Mouse (Mus musculus) thymus, postnatal 36 days (tissue): ENCODE measurements at regions not wholly inside any gene's neighbourhood (a gene's known extent, or its start where the extent isn't known, plus 50 kb on each side); places are given as distances from the start of the nearest gene placed in this dataset.

Experiments
- DNase-seq, 2 experiments: peaks; one replicate each; pipeline ENCODE4 v3.0.0; 2022; ENCODE audit warnings: mixed read lengths in 2 of 2

DNA sequence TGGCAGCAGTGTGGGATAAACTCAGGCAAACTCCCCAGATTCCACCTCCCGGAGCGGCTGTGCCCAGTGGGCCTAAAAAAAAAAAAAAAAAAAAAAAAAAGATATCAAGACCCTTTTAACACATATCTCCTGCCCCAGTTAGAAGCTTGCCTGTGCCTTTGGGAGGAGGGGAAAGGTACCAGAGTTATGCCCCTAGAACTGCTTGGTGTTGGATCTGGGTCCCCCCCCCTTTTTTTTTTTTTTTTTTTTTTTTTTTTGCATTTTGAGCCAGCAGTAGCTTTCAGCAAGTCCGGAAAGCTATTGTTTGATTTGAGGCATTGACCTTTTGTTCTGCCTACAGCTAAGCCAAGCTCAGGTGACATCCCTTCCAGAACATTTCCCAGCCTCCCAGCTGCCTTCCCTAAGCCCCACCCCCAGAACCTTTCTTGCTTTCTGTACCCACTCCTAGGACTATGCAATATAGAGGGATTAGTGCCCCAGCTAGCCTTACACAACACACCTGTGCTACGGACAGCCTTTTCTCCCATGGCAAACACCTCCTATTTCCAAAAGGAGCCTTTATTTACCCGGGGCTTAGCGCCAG, 252.1 kb upstream of the Prok2 start:
- no peak for DNase-seq

DNA sequence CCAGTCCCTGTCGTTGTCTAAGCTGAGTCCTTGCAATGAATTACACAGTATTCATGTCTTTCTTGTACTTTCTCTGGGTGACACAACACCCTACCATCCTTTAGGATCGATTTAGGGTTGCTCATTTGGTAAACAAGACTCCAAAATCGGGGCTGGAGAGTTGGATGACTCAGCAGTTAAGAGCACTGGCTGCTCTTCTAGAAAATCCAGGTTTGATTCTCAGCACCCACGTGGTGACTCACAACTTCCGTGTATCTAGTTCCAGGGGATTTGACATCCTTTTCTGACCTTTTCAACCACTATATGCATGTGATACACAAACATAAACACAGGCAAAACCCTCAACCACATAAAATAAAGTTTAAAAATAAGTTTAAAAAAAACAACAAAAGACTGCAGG, 250.0 kb upstream of the Prok2 start:
- no peak for DNase-seq

DNA sequence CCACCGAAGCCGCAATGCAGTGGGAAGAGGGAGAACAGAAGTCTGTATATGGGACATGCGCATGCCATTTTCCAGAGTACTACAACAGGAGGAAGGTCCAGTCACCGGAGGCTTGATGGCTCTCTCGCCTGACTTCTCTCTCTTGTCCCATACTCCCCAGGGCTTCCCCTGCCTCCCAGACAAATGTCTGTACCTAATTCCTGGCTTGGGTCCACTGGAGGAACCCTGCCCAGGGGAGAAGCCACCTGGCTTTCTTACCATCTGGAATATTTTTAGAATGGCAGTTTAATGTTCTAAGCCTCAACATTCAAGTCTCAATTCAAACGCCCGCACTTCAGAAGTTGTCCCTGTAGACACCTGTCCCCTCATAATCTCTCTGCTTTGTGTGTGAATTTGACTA, 249.3 kb upstream of the Prok2 start:
- DNase-seq: no peak

DNA sequence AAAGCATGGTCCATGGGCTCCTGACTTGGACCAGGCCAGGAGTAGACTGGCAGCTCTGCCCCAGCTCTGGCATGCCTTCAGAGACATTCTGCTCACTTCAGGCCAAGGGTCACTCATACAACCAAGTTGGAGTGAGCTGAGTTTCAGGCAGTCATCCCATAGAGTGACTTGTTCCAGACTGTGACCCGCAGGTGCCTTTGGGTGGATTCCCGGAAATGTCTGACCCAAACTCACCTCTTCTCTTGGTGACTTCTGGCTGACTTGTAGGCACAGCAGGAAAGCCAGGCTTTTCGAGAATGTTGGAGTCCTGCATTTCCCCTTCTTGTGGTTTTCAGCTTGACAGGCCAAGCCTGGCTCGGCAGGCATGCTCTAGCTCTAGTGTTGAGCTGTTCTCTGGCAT, 248.3 kb upstream of the Prok2 start:
- DNase-seq: no peak

DNA sequence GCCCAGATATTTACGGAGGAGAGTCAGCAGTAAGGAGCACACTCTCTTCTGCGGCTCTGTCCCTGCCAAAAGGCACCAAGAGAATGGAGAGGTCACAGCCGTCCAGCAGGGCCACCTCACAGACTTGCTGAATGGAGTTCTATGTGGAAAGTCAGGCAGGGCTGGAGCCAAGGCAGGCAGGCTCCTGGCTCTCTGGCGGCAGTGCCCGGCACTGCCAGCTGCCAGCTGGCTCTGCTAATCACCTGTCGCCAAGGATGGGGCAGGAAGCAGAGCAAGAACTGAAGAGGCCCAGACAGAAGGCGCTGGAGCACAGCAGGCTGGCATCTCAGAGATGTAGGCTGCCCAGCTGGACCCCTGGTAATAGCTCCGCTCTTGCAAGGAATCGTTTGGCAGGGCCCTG, 245.2 kb upstream of the Prok2 start:
- DNase-seq: no peak

DNA sequence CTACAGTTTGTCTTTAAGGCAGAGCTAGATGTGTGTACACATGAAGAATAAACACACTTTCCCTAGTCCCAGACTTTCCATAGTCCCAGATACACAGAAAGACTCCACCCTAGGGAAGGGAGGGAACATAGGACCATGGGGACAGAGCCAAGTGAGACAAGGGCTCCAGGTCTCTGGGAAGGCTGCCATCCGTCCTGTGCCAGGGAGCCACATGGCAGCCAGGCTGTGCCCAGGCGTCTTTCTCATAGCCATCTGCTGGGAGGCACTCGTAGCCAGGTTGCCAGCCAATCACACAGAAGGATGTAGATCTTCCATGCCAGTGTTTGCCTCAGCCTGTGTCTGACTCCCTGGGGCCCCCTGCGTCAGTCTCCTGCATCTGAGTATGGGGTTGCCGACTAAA, 242.7 kb upstream of the Prok2 start:
- no peak for DNase-seq

DNA sequence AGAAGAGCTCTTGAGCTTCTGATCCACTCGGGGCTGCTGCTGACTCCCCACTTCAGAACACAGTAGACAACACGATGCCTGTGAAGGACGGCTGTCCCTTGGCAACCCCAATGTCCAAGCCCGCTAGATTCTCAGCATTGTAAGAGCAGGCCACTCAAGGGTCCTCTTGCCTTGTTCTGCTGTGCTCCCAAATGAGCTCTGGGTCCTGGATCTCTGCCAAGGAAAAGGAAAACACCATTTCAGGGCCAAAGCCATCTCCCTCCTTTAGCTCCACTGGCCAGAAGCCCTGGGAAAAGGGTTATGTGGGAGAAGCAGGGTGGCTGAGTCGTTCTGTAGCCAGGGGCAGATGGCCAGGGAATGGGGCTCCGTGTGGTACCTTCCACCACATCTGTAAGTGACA, 241.3 kb upstream of the Prok2 start:
- DNase-seq: no peak

DNA sequence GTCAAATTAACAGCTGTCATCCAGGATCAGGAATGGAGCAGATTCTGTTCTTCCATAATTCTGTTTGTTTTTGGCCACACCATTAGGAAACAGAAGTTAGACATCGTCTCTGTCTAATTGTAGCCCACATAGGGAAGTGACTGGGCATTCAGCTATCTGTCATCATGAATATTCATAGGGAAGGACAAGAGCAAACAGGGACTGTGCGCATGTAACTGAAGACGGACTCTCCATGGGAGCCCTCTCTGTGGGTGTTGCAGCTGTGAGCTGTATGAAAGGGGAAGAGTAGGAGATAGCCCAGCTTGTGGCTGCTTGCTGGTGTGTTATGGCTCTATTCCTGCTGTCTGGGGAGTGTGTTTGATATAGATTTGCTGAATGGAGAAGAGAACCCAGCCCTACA, 238.3 kb upstream of the Prok2 start:
- DNase-seq: no peak

DNA sequence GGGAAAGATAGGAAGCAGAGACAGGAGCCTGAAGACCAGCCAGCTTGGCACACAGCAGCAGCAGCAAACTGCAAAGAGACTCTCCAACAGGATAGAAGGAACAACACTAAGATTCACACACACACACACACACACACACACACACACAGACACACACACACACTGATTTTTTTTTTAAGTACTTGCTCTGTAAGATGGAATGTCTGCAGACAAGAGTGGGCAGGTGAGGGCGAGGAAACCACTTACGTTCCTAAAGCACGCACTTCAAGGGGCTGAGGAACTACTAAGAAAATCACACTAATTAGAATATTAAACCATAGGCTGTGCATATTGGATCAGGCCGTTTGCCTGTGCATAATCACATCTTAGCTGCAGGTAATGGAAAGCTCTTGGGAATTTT, 237.8 kb upstream of the Prok2 start:
- DNase-seq: no peak

DNA sequence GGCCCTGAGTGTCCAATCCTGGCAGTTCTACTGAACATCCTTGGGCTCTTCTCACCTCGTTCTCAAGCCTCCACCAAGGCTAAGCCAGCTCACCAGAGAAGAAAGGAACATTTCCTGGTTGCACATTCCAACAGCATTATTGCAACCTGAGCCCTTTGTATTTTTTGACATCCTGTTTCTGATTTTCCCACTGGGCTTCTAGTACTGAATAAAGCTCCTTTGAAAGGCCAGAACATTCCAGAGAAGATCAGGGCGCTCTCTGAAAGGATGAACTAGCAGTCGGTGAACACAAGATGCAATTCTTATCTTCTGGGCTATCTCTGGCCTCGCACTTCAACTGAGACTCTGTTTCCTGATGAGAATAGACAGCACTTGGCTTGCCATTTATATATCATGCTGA, 233.2 kb upstream of the Prok2 start:
- DNase-seq: no peak

DNA sequence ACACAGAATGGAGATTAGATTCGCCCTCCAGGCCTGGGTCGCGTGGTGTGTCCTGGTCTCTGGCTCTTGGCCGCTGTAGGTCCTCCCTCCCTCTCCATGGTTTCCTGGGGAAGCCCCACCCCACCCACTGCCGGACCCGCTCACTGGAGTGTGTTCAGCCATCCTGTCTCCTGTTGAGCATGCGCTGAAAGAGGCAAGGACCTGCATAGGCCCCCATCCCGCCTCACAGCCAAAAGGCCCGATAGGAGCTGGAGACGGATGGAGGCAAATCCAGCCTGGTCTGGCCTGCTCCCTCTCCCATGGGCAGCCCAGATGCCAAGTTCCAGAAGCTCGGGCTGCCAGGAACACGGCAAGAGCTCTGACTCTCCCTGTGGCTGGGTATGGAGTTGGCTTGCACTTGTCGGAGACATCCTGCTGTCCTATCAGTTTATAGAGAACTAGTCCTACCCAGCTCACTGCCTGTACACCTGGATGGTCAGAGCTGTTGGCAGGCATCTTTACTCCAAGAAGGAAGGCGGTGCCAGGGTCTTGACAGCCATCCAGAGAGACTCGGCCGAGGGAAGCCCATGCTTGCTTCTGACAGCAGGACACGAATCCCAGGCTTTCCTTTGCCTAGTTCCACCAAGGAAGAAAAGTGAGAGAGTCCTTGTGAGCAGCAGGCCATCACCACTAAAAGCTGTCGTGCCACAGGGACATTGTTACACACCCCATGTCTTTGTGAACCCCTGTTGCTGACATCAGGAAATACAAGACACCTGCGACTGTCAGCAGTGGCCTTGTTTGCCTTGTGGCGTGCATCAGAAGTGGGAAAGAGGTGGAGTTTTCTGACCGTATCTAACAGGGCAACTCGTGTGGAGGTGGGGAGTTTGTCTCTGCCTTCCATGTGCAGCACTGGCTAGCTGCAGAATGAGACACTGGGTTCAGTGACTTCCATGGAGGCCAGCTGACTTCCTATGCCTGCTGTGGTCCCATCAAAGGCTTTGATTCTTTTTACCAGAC, 228.9 kb upstream of the Prok2 start:
- peak; percentile 29 to 52 for DNase-seq

DNA sequence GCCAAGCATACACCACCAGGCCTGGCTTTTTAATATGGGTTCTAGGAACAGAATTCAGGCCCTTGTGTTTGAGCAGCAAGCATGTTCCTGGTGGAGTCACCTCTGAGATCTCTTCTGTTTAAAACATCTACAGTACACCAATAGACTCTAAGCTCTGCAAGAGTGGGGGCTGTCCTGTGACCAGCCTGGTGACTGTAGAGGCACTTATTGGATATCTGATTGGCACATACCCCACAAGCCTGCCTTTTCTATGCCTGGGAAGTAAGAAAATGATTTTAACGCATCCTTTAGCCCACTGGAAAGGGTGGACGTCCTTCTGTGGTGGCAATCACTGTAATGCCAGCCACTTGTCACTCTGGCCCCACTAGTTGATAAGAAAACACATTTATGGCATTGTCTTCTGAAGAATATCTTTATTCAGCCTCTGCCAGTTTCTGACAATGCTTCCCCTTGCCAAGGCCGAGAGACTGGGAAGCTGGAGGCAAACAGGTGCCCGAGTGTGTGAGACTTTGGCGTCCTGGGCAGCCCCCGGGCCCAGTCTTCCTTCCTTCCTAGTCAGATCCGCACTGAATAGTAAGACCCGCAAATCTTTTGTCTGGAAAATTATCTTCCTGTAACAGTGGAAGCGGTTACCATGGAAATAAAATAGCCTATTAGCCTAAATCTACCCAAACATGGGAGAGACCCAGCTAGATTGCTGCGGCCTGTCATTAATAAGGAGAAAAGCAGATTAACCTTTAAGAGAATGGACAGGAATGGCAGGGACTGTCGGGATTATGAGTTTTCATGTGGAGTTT, 228.0 kb upstream of the Prok2 start:
- no peak for DNase-seq

DNA sequence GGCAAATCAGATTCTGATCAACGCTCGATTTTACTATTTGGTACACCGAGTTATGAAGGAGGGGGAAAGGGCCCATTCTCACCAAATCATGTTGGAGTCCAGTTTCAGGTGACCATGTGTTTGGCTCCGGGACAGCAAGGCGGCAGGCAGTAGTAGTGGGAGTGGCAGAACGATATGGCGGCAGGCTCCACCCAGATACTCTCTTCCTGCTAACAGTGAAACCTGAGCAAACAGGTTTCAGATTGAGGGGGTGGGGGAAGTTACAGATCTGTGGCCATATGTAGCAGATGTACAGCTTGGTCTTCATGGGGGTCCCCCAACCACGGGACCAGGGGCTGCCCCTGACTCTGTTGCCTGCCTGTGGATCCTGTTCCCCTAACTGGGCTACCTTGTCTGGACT, 224.6 kb upstream of the Prok2 start:
- DNase-seq: no peak

DNA sequence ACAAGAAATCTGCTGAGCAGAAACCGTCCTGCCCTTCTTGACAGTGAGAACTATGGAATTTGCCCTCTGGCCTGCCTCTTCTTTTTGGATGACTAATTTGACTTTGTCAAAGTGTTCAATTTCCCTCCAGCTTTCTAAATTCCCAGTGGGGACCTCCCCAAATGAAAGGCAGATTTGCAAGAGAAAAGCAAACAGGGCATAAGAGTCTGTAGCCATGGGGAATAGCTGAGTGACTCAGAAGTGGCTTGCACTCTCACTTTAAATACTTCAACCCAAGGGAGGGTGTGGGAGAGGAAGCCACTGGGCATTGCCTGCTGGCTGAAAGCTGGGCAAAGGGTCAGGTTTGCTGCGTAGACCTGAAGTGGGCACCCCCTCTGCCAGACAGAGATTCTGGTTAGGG, 220.7 kb upstream of the Prok2 start:
- no peak for DNase-seq

DNA sequence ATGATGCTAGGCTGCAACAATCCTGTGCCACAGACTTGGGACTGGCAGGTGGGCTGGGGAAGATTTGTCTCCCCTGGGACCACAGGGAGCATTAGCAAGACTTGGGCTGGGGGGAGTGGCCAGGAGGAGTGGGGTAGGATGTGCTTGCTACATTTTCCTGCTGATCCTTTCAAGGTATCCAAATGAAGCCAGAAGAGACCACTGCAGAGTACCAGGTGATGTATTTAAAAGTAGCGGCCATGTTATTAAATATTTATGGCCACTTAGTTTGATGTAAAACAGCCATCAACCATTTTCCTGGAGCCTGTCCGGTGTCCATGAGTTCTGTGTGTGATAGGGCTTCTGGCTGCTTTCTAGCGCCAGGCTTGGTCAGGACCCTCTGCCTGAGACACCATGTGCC, 220.3 kb upstream of the Prok2 start:
- DNase-seq: no peak

DNA sequence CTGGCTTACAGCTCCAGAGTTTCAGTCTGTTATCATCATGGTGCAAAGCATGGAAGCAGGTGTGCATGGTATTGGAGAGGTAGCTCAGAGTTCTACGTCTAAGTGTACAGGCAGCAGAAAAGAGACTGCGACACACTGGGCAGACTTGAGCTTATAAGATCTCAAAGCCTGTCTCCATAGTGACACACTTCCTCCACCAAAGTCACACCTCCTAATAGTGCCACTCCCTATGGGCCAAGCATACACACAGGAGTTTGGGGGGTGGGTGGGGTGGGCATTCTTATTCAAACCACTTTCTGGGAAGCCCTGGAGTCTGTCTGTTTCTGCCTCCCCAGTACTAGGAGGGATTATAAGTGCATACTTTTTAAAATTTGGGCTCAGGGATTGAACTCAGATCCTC, 219.5 kb upstream of the Prok2 start:
- no peak for DNase-seq

DNA sequence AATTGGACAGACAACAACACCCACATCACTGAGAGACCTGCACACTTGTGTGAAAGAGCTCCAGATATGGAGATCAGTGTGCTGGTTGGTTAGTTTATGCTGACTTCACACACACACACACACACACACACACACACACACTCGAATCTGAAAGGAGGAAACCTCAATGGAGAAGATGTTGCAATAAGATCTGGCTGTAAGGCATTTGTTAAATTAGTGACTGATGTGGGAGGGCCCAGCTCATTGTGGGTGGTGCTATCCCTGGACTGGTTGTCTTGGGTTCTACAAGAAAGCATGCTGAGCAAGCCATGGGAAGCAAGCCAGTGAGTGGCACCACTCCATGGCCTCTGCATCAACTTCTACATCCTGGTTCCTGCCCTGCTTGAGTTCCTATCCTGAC, 216.8 kb upstream of the Prok2 start:
- DNase-seq: no peak

DNA sequence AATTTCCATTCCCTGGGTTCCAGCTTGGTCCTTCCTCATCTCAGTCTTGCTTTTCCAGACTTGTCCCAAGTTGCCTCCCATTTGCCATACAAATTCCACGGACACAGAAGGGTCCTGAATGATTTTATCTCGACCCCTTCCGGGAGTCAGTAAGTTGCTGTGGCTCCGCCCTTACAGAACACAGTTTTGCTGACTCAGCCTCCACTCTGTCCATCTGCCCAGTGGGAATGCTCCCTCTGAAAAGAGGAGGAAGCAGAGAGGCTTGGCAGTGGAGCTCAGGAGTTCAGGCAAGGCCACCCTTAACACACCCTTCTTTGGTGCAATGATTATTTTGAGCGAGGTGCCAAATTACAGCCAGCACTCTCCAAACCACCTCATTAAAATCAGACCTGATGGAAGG, 213.9 kb upstream of the Prok2 start:
- no peak for DNase-seq

DNA sequence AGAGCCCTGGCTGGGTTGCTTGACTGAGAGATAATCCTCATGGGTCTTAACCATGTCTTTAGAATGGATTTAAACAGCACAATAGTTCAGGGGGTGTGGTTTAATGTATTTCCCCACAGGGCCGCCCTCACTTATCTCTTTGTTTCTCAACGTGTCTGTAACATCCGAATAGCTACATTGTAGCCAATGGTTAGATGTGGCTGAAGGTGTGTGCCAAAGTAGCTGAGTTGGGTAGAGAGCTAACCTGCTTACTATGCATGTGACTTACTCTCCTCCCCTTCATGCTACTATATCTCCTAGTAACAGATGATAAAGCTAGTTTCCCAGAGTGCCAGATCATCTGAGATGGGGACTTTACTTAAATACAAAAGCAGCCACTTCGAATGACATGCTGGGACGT, 213.2 kb upstream of the Prok2 start:
- DNase-seq: no peak

DNA sequence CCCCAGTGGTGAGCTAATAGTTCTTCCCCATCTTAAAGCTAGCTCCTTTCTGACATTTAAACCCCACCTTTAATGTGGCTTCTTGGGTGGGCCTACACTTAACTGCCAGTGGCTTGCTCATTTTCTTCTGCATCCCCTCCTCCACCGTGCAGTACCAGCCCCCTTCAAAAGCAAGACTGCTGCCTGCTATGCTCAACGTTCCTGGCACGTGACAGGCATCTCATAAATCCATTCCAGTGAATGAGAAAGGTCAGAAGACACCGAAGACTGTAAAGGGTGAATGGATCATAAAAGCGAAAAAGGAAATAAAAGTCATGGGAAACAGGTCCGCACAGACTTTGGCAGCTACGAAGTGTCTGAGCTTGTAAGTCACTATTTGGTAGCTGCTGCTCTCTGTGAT, 212.8 kb upstream of the Prok2 start:
- DNase-seq: no peak

DNA sequence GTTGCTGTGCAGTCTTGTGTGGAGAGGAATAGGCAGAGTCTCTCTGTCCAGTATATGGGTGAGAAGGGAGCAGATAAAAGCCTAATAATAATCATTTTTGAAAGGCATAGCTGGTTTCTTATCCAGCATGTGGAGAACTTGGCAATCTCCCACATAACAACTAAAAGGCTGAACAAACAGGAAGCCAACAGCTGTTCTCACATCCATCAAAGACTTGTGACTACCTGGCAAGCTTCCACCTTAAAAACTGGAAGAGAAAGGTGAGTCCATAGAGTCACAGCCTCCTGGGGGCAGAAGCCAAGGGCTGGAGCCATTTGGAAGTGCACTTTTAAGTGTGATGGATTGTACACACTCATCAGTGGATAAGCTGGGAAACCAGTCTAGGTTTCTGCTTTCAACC, 210.5 kb upstream of the Prok2 start:
- DNase-seq: no peak

DNA sequence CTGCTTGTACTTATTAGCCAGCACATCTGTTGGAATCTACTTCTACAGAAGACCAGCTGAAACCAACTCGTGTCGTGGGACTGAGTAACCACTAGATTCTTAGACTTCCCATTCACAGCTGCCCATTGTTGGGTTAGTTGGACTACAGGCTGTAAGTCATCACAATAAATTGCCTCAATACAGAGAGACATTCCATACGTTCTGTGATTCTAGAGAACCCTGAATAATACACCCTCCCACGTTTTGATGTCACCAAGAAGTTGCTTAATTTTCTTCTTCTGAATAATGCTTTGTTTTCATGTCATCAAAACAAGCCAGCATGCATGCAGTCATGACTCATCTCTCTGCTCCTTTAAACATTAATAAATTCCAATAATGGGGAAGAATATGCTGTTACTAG, 209.2 kb upstream of the Prok2 start:
- no peak for DNase-seq

DNA sequence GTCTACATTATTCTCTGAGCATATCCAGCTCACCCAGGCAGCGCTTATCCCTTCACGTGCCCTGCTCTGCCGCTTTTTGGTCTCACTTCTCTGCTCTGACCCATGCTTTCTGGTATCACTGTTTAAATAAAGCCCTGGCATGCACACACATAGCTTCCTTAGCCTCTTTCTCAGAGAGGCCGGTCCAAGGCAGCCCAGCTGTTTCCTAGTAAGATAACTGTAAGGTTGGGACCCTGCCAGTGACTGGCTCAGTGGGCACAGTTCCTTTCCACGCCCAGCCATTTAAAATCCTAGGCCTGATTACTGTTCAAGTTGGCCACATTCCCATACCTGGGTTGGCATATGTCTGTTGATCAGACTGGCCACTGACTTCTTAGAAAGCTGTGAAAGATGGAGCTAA, 208.2 kb upstream of the Prok2 start:
- no peak for DNase-seq

DNA sequence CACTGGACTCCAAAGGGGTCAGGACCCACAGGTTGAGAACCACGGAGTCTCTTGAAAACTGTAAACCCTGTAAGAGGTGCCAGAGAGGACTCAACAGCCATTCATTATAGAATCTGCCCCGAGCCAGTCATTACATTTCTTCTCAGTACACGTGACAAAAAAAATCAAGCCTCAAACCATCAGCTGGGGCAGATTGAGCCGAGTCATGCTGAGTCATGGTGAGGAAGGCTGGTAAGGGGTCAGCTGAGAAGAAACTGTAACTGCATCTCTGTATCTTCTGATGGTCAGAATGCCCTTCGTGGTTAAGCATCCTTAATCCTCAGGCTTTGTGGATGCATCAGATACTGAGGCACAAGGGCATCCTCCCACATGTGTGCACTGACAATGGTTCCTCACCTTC, 207.2 kb upstream of the Prok2 start:
- no peak for DNase-seq
